Mouse (Mus musculus) testis, postnatal 10 days (tissue): ENCODE results near the gene Kctd8.

Experiments
- DNase-seq: peaks from one replicate; pipeline ENCODE4 v3.0.0; 2021; ENCODE audit warnings: low spot score

The Kctd8 gene

DNA sequence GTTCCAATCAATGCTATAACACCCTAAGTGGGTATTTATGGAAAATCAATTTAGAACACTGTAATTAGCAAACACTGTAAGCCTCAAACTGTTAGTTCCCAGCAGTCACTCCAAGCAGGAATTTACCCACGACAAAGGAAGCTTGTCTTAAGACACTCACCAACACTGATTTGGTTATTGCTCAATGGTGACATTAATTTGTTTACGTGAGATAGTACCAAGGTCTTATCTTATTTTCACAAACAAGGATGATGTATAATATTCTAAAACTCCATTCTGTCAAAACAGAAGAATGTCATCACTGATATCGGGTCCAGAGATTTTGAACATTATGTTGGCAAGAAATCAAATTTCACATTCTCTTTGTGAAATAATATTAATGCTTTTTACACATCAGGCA lies 185.0 kb downstream of the Kctd8 start:
- DNase-seq = no peak

DNA sequence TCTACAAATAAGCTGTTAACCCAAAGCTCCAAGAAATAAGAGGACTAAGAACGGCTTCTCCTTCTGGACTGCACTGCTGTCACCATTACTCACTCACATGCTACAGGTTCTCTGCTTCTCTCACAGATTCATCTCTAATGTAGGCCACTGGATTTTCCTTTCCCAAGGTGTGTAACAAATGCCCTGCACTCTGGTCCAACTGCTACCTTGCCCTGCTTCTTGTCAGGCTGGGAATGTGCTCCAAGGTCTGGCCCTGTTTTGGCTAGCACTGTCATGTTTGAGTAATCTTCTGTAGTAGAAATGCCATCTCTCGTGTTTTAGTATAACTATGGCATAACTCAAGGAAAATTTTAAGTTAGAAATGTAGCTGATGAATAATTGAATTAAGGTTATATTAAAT lies 195.7 kb downstream of the Kctd8 start:
- no peak for DNase-seq

DNA sequence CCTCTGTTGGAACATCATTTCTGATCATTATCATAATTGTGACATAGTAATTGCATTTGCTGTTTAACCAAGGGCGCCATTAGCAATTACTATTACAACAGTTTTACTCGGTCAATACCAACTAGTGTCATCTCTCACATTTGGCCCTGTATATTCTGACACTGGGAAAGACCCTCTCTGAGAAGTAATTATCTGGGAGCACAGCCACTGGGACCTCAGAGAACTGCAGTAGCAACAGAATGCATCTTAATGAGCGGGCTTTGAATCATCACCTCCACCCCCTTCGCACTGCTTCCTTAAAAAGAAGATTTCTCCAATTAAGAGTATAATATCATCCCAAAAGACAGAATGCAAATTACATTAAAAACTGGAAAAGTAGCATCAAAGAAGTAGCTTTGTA lies 200.4 kb downstream of the Kctd8 start:
- no peak for DNase-seq

DNA sequence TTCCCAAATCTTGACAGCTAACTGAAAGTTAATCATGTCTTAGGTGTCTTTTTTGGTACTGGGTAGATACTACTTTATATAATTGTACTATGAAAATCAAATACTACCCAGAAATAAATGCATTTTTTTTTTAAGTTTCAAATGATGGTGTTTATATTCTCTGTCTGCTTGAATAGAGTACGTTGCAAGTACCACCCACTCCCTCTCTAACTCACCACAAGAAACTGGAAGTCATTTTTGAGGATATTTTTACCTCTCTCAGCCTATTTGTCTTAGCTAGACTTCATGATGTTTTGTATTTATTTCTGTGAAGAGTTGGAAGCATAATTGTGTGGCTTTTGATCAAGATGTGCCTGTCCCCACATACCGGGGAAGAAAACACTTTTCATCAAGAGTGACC lies 232.8 kb downstream of the Kctd8 start:
- DNase-seq = no peak

DNA sequence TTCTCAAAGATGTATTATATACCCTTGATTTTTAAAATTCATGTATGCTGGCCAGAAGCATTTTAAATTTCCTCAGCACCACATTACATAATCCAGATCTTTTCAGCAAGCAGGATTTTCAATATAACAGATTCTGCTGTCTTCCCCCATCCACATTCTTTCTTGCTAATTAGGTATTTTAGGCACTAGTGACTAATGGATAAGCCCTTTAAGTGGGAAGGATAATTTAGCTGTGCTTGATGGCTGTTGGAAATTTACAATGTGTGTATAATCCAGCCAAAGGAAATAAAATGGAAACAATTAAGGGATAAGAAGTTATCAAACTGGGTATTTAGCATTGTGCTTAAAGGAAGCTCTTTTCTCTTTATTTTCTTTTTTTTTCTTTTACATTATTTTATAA lies 252.6 kb downstream of the Kctd8 start:
- DNase-seq = no peak
